Mouse (Mus musculus): ENCODE measurements at regions not wholly inside any gene's neighbourhood (a gene's known extent, or its start where the extent isn't known, plus 50 kb on each side); places are given as distances from the start of the nearest gene placed in this dataset.
"Not testable (repeated sequence)": the region's sequence is repeated elsewhere in the genome, so short reads cannot be mapped to it uniquely, and the experiment has no call there.

DNA sequence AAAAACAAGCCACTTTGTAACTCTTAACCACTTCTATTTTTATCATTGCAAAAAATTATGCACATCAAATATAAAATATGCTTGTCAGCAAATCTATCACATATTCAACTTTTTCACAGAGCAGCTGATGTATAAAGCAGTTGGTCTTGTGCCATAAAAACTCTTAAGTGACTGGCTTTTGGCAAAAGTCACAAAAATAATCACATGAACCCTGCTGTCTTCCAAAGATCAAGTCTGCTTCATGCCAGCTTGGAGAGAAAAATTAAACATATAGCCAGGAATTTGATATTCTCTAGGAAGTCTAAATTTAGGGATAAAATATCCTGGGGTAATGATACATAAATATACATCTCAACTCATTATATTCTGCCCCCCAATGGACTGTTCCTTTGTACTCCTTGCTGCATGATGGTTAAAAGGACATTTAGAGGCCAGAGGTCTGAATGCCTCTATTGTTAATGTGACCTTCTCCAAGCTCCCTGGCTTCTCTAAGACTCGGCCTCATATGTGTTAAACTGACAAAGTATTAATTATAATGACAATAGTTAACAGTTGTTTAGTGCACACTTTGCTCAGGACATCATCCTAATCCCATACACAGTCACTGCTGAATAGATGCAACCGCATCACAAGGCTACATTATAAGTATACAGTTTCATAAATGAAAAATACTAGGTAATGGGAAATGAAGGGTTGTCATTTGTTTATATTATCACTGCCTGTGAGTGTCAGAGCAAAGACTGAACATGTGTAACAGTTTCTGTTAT, 422.9 kb upstream of the Hs3st1 start:
- in situ Hi-C loops (cut with MboI; ENCODE audit: low pct_unique_long_range_greater_than_20kb in 1 of 2, low sequenced_read_pairs in 2 of 2, unreplicated experiment in 1 of 2): no loop called here

DNA sequence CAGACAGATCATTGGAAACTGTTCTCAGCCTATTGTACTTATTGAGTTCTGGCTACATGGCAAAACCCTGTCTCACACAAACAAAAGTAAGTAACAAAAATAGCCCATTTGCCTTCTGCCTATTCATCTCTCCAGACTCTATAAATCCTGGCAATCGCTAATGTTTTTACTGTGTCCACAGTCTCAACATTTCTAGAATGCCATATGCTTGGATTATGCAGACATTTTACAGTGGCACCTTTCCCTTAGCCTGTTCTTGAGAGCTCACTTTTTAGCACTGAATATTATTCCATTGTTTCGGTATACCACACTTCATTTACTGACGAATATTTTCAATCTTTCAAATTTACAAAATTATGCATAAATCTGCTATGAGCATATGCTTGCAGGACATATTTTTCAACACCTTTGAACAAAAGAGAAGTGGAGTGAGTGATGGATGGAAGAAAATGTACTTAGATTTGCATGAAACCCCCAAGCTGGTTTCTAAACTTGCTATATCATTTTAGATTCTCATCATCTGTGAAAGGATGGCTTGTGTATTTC, 381.5 kb upstream of the Hs3st1 start:
- in situ Hi-C loops (cut with MboI; ENCODE audit: low pct_unique_long_range_greater_than_20kb in 1 of 2, low sequenced_read_pairs in 2 of 2, unreplicated experiment in 1 of 2): no loop called here

DNA sequence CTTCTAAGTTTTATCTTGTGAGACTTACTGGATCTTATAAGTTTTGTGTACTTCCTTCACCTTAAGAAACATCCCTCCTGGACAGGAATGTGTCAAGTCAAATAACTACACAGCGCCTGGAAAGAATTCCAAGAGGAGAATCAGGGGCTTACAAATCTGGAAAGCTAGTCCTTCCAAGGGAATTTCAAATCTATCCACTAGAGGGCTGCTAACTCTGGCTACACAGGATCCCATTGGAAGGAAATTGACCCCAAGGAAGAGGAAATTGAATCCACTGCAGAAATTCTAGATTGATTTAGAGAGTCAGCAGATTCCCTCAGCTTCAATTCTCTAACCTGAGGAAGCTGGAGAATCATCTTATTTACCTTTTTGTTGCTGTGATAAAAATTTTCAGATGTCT, 369.1 kb upstream of the Hs3st1 start:
- in situ Hi-C loops (cut with MboI; ENCODE audit: low pct_unique_long_range_greater_than_20kb in 1 of 2, low sequenced_read_pairs in 2 of 2, unreplicated experiment in 1 of 2): no loop called here

DNA sequence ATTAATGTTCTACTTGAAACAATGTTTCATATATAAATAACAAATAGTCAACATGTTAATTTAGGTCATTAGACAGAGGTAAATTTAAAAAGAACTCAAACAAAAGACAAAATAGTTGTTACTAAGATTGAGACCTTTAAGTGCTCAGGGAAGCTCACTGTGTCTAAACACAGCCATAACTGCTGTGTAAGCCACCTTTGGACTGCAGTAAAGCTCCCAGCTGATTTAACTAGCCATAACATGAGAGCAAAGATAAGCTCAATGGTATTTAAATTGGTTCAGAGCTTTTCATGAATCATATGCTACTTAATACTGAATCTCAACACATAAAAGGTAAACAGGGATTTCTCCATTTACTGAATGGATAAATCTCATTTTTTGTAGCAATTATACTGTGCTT, 361.6 kb upstream of the Hs3st1 start:
- in situ Hi-C loops (cut with MboI; ENCODE audit: low pct_unique_long_range_greater_than_20kb in 1 of 2, low sequenced_read_pairs in 2 of 2, unreplicated experiment in 1 of 2): no loop called here

DNA sequence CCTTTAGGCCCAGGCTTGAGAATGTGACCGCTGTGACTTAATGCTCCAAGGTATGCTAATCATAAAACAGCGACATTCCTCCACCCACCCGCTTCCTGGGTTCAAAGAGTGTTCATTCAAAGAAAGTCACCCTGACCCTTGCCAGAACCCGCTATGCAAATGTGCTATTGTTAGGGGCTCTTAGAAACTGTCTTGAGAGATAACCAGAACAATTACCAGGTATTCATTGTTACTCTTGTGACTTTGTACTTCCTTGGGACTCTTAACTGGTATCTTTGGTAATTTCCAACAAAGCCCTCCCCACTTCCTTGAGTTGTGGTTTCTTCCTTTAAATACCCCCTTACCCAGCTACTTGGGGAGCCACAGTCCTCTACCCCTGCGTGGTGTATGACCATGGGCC, 334.3 kb upstream of the Hs3st1 start:
- in situ Hi-C loops (cut with MboI; ENCODE audit: low pct_unique_long_range_greater_than_20kb in 1 of 2, low sequenced_read_pairs in 2 of 2, unreplicated experiment in 1 of 2): not testable (repeated sequence)

DNA sequence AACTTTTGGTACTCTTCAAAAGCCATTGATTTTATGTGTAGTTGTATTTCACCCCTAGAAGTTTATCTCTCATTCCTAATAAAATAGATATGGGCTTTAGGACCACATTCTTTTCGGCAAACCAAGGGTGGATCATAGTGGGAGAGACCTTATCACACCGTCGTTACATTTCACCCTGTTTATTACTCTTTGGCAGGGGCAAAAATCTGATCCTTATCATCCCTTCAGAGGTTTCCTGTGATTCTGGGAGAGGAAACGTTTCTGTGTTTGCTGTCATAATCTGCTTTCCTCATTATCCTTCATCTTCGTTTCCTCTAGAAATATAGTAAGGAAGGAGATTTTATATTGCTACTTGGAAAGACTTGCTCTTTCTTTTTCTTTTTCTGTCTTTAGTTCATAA, 290.0 kb upstream of the Hs3st1 start:
- in situ Hi-C loops (cut with MboI; ENCODE audit: low pct_unique_long_range_greater_than_20kb in 1 of 2, low sequenced_read_pairs in 2 of 2, unreplicated experiment in 1 of 2): no loop called here

DNA sequence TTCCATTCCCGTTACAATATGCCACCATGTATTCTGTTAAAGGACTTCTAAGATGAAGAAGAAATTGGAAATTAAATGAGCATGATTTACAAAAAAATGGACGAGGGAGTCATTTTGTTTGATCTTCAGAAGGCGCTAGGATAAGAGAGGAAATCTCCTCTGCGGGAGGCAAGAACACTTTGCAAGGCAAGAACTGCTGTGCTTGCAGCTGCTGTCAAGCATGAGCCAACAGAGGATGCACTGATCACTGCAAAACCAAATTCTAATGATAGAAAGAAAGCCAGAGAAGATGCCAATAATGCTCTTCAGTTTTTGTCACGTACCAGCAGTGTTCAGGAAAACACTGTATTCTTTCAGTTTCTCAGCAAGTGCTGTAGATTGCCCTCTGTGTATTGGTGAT, 279.2 kb upstream of the Hs3st1 start:
- in situ Hi-C loops (cut with MboI; ENCODE audit: low pct_unique_long_range_greater_than_20kb in 1 of 2, low sequenced_read_pairs in 2 of 2, unreplicated experiment in 1 of 2): no loop called here

DNA sequence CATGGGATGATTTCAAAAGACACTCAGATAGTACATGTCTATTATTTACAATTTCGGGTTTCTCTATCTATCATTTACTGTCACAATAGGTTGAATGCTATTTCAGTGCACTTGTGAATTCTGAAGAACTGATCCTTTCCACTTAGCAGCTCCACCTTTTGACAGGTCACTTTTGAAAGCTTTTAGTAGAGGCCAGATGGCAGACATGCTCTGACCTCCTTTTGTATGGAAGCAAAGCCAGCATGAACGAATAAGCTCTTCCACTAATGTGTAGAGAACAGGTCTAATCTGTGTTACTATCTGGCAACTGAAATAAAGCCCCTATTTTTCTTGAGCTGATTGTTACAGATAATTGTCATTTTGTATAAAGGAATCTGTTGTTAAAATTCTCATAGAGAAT, 278.4 kb upstream of the Hs3st1 start:
- in situ Hi-C loops (cut with MboI; ENCODE audit: low pct_unique_long_range_greater_than_20kb in 1 of 2, low sequenced_read_pairs in 2 of 2, unreplicated experiment in 1 of 2): no loop called here

DNA sequence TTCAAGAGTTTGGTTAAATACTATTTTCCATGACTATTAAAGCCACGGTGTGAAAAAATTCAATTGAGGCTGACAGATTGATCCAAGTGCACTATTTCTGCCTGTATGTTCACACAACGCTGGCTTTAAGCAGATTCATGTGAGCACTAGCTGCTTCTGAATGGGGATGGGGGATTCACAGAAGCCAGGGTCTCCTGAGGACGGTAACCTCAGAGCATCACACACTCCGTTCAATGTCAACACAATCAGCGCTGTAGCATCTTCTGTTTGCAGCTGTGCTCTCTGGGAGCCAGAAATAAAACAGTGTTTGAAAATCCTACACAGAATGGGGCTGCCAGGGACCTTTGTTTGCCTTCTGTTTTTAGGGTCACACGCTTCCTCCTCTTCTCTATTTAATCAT, 275.0 kb upstream of the Hs3st1 start:
- in situ Hi-C loops (cut with MboI; ENCODE audit: low pct_unique_long_range_greater_than_20kb in 1 of 2, low sequenced_read_pairs in 2 of 2, unreplicated experiment in 1 of 2): no loop called here

DNA sequence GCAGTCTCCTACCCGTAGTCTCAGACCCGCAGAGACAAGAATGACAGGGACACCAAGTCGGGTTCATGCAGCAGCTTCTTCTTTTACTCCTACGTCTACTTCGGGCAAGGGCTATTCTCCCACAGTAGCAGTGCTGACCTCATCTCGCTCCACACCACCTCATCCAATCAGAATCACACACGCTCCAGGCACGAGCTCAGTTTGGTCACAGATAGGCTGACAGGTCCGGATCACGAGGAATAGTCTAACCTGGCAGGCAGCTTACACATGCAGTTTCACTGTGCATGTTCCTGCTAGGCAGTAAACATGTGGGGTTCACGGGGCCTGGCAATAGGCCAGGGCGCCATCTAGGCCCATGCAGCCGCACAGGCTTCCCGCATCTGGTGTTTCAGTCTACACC, 260.7 kb upstream of the Hs3st1 start:
- in situ Hi-C loops (cut with MboI; ENCODE audit: low pct_unique_long_range_greater_than_20kb in 1 of 2, low sequenced_read_pairs in 2 of 2, unreplicated experiment in 1 of 2): no loop called here

DNA sequence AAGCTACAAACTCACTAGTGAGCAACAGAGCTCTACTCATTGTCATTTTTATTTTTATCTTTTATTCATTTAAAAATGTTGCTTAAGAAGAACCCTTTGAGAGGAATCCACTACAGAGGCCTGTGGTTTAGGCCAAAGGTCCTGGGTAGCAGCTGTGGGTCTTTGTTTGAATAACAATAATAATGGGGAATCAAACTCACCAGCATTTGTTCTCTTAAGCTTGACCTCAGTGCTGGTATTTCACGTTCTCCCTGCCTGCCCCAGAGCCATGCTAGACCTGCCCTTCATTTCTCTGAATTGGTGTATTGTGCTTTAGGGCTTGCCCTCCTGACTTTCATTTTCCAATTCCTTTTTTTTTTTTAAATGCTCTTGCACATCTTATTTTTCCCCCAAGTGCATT, 232.8 kb upstream of the Hs3st1 start:
- in situ Hi-C loops (cut with MboI; ENCODE audit: low pct_unique_long_range_greater_than_20kb in 1 of 2, low sequenced_read_pairs in 2 of 2, unreplicated experiment in 1 of 2): no loop called here

DNA sequence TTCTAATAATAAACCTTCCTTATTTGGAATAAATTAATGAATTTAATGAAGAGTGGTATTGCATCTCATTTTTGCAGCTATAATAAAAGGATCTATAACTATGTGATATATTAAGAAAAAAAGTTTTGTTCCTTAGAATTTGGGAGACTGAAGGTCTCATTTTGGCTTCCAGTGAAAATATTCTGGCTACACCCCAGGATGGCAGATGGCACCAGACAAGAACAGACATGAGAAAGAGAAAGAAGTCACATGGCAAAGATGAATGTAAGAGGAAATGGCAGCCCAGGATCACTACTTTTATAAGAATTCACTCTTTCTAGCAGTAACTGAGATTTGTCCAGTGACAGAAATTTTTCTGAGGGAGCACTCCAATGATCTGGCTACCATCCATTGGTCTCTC, 209.1 kb upstream of the Hs3st1 start:
- in situ Hi-C loops (cut with MboI; ENCODE audit: low pct_unique_long_range_greater_than_20kb in 1 of 2, low sequenced_read_pairs in 2 of 2, unreplicated experiment in 1 of 2): loop anchor here in 1 of 2 experiments (25.0 kb wide), 1 partner anchor 1152 kb away; no protein-coding TSS in a partner anchor

DNA sequence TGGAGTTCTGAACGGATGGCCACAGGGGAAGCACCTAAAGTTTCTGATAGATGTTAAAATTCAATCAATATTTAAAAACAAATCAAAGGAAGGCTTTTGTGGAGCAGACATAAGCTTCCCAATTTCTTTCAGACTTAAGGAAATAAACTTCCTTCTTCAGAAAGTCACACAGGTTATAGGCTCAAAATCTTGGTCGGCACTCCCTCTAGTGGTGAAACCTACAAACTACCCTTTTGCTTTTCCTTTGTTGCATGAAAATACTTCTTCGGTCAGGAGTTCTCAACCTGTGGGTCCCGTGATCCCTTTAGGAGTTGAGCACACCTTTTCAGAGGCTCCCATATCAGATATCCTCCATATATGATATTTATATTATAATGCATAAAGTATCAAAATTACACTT, 205.7 kb upstream of the Hs3st1 start:
- in situ Hi-C loops (cut with MboI; ENCODE audit: low pct_unique_long_range_greater_than_20kb in 1 of 2, low sequenced_read_pairs in 2 of 2, unreplicated experiment in 1 of 2): loop anchor here in 1 of 2 experiments (25.0 kb wide), 1 partner anchor 1149 kb away; no protein-coding TSS in a partner anchor

DNA sequence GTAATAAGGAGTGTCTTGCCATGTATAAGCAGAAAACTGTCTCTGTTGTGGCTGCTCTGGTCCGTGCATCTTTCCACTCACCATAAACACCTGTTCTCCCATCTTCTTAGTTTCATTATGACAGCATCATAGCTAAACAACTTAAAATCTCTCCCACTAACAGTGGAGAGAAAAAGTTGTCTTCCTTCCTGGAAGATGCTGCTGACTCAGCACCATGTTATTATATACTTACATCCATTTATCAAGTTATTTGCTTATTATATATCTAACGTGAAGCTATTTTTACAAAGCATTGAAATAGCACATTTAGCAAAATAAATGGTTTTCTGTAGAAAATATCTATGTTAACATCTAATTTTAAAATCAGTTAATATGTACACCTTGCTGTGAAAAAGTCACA, 180.3 kb upstream of the Hs3st1 start:
- in situ Hi-C loops (cut with MboI; ENCODE audit: low pct_unique_long_range_greater_than_20kb in 1 of 2, low sequenced_read_pairs in 2 of 2, unreplicated experiment in 1 of 2): no loop called here

DNA sequence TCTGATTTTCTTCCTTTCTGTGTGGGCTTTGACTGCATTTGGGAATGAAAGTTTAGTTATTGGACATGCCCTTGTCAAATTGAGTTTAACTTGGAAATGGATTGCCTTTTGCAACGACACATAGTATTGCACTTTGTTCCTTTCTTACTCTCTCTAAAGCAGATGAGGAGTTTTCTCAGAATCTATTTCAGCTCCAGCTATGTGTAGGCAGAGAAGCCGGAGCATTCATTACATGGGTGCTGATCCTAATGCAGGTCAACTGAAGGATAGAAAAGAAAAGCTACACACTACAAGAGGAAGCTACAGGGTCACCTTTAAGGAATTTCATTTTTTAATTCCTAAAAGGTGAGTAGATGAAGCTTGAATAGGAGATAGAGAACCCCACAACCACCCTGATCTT, 176.6 kb upstream of the Hs3st1 start:
- in situ Hi-C loops (cut with MboI; ENCODE audit: low pct_unique_long_range_greater_than_20kb in 1 of 2, low sequenced_read_pairs in 2 of 2, unreplicated experiment in 1 of 2): no loop called here

DNA sequence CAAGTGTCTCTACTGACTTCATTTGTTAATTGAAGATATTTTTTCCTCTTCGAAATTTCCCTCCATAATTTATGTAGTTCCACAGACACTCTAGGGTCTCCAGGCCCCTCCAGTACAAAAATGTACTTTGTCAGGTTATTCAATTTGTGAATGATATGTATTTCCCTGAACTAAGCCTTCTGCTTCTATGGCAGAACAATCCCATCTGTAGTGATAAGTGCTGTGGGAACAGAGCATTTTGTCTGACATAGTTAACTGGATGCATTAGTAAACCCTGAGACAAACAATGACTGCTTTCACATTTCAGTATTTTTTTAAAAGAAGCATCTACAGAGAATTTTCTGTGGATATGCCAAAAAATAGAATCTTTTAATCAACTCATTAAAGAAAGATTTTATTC, 154.1 kb upstream of the Hs3st1 start:
- in situ Hi-C loops (cut with MboI; ENCODE audit: low pct_unique_long_range_greater_than_20kb in 1 of 2, low sequenced_read_pairs in 2 of 2, unreplicated experiment in 1 of 2): no loop called here

DNA sequence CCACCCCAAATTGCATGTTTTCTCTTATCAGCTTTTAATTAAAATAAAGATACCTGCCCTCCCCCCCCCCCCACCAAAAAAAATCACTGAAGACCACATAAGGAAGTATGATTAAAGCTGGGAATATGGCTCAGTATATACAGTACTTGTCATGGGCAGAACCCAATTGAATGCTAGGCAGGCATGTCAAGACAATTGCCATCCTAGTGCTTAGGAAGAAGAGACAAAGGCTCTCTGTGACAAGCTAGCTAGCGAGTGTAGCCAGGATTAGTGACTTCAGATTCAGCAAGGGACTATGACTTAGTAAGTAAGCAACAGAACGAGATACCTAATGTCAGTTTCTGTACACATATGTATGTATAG, 116.4 kb upstream of the Hs3st1 start:
- in situ Hi-C loops (cut with MboI; ENCODE audit: low pct_unique_long_range_greater_than_20kb in 1 of 2, low sequenced_read_pairs in 2 of 2, unreplicated experiment in 1 of 2): no loop called here

DNA sequence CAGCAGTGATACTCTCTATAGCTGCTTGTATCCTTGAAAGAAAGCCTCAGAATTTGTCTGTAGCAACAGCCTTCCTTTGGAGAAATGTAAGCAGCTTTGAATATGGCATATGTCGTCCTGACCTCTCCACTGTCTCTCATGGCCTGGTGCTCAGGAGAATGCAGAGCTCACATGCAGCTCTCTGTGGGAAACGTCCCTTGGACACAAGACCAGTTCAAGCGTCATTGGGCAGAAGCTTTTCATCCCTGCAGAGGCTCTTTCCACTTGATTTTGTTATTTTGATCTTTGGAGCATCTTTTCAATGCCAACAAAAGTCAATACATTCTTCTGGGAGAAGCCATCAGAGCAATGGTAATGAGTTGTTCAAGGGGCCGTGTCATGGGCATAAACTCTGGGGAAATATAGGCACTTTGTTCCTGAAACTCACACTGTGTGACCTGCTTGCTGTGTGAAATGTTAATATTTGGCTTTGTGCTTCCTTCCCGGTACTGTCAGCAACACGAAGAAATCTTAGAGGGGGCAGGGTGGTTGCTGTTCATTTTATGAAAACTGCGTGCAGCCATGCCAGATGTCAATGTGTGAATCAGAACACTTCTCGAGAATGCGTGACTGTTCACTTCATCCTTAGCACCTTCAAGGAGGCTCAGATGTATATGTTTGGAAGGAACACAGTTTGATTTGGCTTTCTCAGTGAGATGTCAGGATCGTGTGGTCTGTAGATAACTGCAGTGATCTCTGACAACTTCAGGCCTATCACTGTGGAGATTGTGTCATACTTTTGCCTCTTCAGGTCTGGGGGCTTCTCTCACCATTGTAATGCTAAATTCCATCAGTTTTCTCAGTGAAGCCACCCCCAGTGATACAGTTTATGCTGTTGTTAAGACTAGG, 115.8 kb upstream of the Hs3st1 start:
- in situ Hi-C loops (cut with MboI; ENCODE audit: low pct_unique_long_range_greater_than_20kb in 1 of 2, low sequenced_read_pairs in 2 of 2, unreplicated experiment in 1 of 2): no loop called here

DNA sequence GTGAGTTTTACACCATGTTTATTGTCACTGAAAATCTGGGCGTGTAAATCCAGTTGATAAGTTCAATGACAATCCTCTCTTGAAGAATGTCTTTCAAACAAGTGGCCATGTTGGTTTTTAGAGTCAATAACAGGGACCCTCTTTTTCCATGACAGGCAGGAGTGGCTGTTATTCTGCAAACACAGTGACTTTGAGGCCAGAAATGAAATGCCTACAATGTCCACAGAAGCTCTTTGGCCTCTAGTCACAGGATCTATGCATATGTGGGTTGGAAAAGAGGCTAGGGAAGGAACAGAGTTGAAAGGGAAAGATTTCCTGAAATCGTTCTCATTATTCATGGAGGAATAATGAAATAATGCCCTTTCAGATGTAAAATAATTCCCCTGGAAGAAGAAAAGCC, 101.9 kb upstream of the Hs3st1 start:
- in situ Hi-C loops (cut with MboI; ENCODE audit: low pct_unique_long_range_greater_than_20kb in 1 of 2, low sequenced_read_pairs in 2 of 2, unreplicated experiment in 1 of 2): no loop called here

Data from mouse embryonic stem cell (cell line).